Mouse (Mus musculus): ENCODE measurements around the gene Borcs5. TPM values are rescaled to one million over a fixed set of nuclear protein-coding genes. Genes with fewer than 3 reads are reported as not detected.

The Borcs5 gene
- polyA plus RNA-seq, 1 experiment, result 8.8 TPM

DNA sequence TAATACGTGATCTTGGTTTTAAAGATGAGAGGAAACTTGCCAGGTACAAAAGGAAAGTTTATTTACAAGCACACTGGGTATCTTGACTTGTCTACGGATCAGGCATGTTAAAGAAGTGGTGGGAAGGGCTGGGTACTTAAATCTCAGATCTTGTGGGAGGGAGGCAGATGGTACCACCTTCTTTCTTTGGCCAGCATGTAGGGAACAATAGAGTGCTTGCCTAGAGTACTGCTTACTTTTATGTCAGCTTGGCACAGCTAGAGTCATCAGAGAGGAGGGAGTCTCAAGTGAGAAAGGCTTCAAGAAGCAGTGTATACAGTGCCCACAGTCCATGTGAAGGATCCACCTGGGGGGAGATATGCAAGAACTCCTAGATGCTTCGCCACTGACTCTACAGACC, 34.1 kb upstream of the Borcs5 start:
- Histone ChIP-seq H3K4me3 (no peak overlapping the region), H3K36me3 (ENCODE audit: control insufficient read depth, insufficient read depth) (no peaks in the 10 kb centered on the region), H3K27me3 (ENCODE audit: control insufficient read depth, insufficient read depth, insufficient read length) (no peaks in the 10 kb centered on the region), H3K4me2 (ENCODE audit: low read depth) (no peak overlapping the region), H3ac (ENCODE audit: control insufficient read depth, insufficient read length) (no peak overlapping the region), H3K79me2 (ENCODE audit: control insufficient read depth, insufficient read depth) (no peaks in the 10 kb centered on the region)
- TF ChIP-seq SRF (IDR thresholded peaks at IDR 0.05; ENCODE audit: control insufficient read depth, insufficient read length, low read depth), result no peak
- no peak for TF ChIP-seq USF1 (IDR thresholded peaks at IDR 0.05; ENCODE audit: low read depth)
- TF ChIP-seq TCF12 (IDR thresholded peaks at IDR 0.05; ENCODE audit: insufficient read depth, poor library complexity, severe bottlenecking), result no peak
- no peak for TF ChIP-seq REST (IDR thresholded peaks at IDR 0.05; ENCODE audit: insufficient read depth, insufficient read length)
- TF ChIP-seq POLR2AphosphoS2 (IDR thresholded peaks at IDR 0.05; ENCODE audit: insufficient read length, low read depth), result no peak
- TF ChIP-seq MYOD1 (IDR thresholded peaks at IDR 0.05; ENCODE audit: control insufficient read depth in 1 of 3, insufficient read length in 2 of 3, low read depth in 2 of 3), result no peak
- TF ChIP-seq MAX (IDR thresholded peaks at IDR 0.05; ENCODE audit: low read depth), result no peak
- no peak for TF ChIP-seq E2F4 (IDR thresholded peaks at IDR 0.05; ENCODE audit: insufficient read depth)
- no peak for TF ChIP-seq MYOG (IDR thresholded peaks at IDR 0.05; ENCODE audit: control insufficient read depth in 1 of 3, insufficient read depth in 1 of 3, insufficient read length in 2 of 3, low read depth in 2 of 3)
- TF ChIP-seq POLR2A (IDR thresholded peaks at IDR 0.05; ENCODE audit: insufficient read length, low read depth), result no peak
- no peak for TF ChIP-seq CEBPB (IDR thresholded peaks at IDR 0.05; ENCODE audit: insufficient read depth, poor library complexity, severe bottlenecking)
- no peak for TF ChIP-seq TCF3 (IDR thresholded peaks at IDR 0.05; ENCODE audit: insufficient read length, low read depth)

DNA sequence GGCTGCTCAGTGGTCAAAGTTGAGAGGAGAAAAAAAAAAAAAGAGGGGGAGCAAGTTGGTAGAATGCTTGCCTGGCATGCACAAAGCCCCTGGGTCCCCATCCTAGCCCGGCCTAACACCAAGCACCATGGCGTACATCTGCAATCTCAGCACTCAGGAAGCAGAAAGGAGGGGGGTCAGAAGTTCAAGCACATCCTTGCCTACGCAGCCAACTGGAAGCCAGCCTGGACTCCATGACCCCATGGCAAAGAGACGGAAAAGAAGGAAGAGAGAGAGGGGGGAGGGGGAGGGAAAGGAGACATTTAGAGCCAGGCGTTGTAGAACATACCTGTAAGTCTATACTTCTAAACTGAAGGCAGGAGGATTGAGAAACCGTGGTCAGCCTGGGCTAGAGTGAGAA, 32.8 kb upstream of the Borcs5 start:
- TF ChIP-seq MAX (IDR thresholded peaks at IDR 0.05; ENCODE audit: low read depth) (no peak), TCF3 (IDR thresholded peaks at IDR 0.05; ENCODE audit: insufficient read length, low read depth) (no peak), SRF (IDR thresholded peaks at IDR 0.05; ENCODE audit: control insufficient read depth, insufficient read length, low read depth) (no peak), E2F4 (IDR thresholded peaks at IDR 0.05; ENCODE audit: insufficient read depth) (no peak), POLR2A (IDR thresholded peaks at IDR 0.05; ENCODE audit: insufficient read length, low read depth) (no peak), POLR2AphosphoS2 (IDR thresholded peaks at IDR 0.05; ENCODE audit: insufficient read length, low read depth) (no peak)
- H3K79me2 ChIP-seq (ENCODE audit: control insufficient read depth, insufficient read depth), result no peaks in the 10 kb centered on the region
- H3K27me3 ChIP-seq (ENCODE audit: control insufficient read depth, insufficient read depth, insufficient read length), result no peaks in the 10 kb centered on the region
- no peak overlapping the region for H3ac ChIP-seq (ENCODE audit: control insufficient read depth, insufficient read length)
- no peak overlapping the region for H3K4me2 ChIP-seq (ENCODE audit: low read depth)
- no peaks in the 10 kb centered on the region for H3K36me3 ChIP-seq (ENCODE audit: control insufficient read depth, insufficient read depth)
- no peak overlapping the region for H3K4me3 ChIP-seq

DNA sequence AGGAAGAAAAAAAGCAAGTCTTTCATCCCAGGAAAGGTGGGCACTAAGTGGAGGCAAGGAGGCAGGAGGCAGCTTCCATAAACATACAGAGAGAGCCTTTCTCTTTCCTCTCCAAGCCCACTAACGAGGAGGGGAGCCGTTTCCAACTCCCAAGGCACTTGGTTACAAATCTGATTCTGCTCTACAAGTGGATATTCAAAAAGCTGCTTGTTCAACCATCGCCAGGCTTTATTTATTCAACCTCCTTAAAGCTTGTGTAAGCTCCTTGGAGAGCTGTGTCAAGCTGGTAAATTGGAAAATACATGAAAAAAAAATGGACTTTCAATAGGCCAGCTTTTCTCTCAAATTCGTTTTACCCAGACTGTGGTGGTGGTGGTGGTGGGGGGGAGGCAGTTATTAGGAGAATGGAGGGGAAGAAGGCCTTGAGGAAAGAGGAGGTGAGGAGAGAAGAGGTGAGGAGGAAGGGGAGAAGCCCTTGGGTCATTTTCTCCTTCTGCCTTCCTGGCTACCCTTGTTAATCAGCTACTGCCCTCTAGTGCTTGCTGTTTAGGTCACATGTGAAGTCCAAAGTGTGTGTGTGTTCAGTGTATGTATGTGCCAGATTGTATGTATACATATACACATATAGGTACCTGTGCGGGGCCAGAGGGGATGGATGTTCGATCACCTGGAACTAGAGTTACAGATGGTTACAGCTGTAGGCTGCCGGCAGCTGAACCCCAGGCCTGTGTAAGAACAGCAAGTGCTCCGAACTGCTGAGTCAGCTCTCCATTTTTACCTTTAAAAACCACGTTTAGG, 32.2 kb upstream of the Borcs5 start:
- no peak overlapping the region for H3ac ChIP-seq (ENCODE audit: control insufficient read depth, insufficient read length)
- no peak overlapping the region for H3K4me3 ChIP-seq
- H3K79me2 ChIP-seq (ENCODE audit: control insufficient read depth, insufficient read depth), result no peaks in the 10 kb centered on the region
- no peaks in the 10 kb centered on the region for H3K36me3 ChIP-seq (ENCODE audit: control insufficient read depth, insufficient read depth)
- peak overlapping the region; percentile 64 for H3K4me2 ChIP-seq (ENCODE audit: low read depth)
- TF ChIP-seq MAX (IDR thresholded peaks at IDR 0.05; ENCODE audit: low read depth), result peak; percentile 39
- TF ChIP-seq USF1 (IDR thresholded peaks at IDR 0.05; ENCODE audit: low read depth), result peak; percentile 67
- TF ChIP-seq POLR2AphosphoS2 (IDR thresholded peaks at IDR 0.05; ENCODE audit: insufficient read length, low read depth), result no peak
- H3K27me3 ChIP-seq (ENCODE audit: control insufficient read depth, insufficient read depth, insufficient read length), result no peaks in the 10 kb centered on the region

DNA sequence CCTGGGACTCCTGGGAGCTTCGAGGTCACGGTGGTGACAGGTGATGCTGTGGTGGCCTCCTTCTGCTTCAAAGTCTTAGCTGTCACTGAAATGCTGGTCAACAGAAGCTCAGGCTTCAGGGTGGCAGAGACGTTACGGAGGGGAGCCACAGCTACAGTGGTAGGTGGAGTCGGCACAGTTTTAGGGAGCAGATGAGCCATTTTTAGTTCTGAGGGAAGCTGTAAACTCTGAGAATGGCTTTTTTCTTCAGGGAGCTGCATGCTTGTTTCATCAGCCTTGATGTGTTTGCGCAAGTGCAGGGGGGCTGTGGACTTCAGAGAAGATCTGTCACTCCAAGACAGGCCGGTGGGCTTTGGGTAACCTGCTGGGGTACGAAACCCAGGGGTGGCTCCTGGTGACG, 28.9 kb upstream of the Borcs5 start:
- Histone ChIP-seq H3ac (ENCODE audit: control insufficient read depth, insufficient read length) (no peak overlapping the region), H3K36me3 (ENCODE audit: control insufficient read depth, insufficient read depth) (no peaks in the 10 kb centered on the region), H3K27me3 (ENCODE audit: control insufficient read depth, insufficient read depth, insufficient read length) (no peaks in the 10 kb centered on the region), H3K4me2 (ENCODE audit: low read depth) (no peak overlapping the region), H3K79me2 (ENCODE audit: control insufficient read depth, insufficient read depth) (no peaks in the 10 kb centered on the region), H3K4me3 (no peak overlapping the region)
- no peak for TF ChIP-seq TCF12 (IDR thresholded peaks at IDR 0.05; ENCODE audit: insufficient read depth, poor library complexity, severe bottlenecking)
- no peak for TF ChIP-seq POLR2AphosphoS2 (IDR thresholded peaks at IDR 0.05; ENCODE audit: insufficient read length, low read depth)
- TF ChIP-seq TCF3 (IDR thresholded peaks at IDR 0.05; ENCODE audit: insufficient read length, low read depth), result no peak
- TF ChIP-seq REST (IDR thresholded peaks at IDR 0.05; ENCODE audit: insufficient read depth, insufficient read length), result no peak
- no peak for TF ChIP-seq E2F4 (IDR thresholded peaks at IDR 0.05; ENCODE audit: insufficient read depth)
- no peak for TF ChIP-seq MYOD1 (IDR thresholded peaks at IDR 0.05; ENCODE audit: control insufficient read depth in 1 of 3, insufficient read length in 2 of 3, low read depth in 2 of 3)
- no peak for TF ChIP-seq SRF (IDR thresholded peaks at IDR 0.05; ENCODE audit: control insufficient read depth, insufficient read length, low read depth)
- TF ChIP-seq MAX (IDR thresholded peaks at IDR 0.05; ENCODE audit: low read depth), result no peak
- no peak for TF ChIP-seq USF1 (IDR thresholded peaks at IDR 0.05; ENCODE audit: low read depth)
- TF ChIP-seq CEBPB (IDR thresholded peaks at IDR 0.05; ENCODE audit: insufficient read depth, poor library complexity, severe bottlenecking), result no peak
- TF ChIP-seq POLR2A (IDR thresholded peaks at IDR 0.05; ENCODE audit: insufficient read length, low read depth), result no peak
- TF ChIP-seq MYOG (IDR thresholded peaks at IDR 0.05; ENCODE audit: control insufficient read depth in 1 of 3, insufficient read depth in 1 of 3, insufficient read length in 2 of 3, low read depth in 2 of 3), result no peak

DNA sequence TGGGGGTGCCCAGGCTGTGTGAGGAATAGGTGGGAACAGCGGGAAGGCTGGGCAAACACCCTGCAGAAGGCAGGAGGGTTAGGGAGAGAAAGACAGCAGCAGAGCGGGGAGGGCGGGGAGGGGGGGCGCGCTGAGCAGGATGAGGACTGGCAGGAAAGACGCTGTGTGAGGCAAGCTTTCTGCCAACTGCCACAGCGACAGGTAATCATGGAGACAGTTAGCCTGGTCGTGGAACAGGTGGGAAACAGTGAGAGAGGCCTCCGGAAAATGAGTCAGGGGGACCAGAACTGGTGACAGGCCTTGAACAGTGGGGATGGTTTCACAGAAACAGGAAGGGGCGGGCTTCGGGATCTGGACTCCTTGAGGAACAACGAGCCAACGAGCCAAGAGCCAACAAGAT, 27.4 kb upstream of the Borcs5 start:
- H3ac ChIP-seq (ENCODE audit: control insufficient read depth, insufficient read length), result no peak overlapping the region
- no peak overlapping the region for H3K4me3 ChIP-seq
- H3K36me3 ChIP-seq (ENCODE audit: control insufficient read depth, insufficient read depth), result no peaks in the 10 kb centered on the region
- TF ChIP-seq POLR2A (IDR thresholded peaks at IDR 0.05; ENCODE audit: insufficient read length, low read depth) (no peak), REST (IDR thresholded peaks at IDR 0.05; ENCODE audit: insufficient read depth, insufficient read length) (no peak), POLR2AphosphoS2 (IDR thresholded peaks at IDR 0.05; ENCODE audit: insufficient read length, low read depth) (no peak), TCF3 (IDR thresholded peaks at IDR 0.05; ENCODE audit: insufficient read length, low read depth) (no peak), USF1 (IDR thresholded peaks at IDR 0.05; ENCODE audit: low read depth) (no peak), MYOD1 (IDR thresholded peaks at IDR 0.05; ENCODE audit: control insufficient read depth in 1 of 3, insufficient read length in 2 of 3, low read depth in 2 of 3) (no peak), SRF (IDR thresholded peaks at IDR 0.05; ENCODE audit: control insufficient read depth, insufficient read length, low read depth) (no peak), MAX (IDR thresholded peaks at IDR 0.05; ENCODE audit: low read depth) (no peak)
- H3K79me2 ChIP-seq (ENCODE audit: control insufficient read depth, insufficient read depth), result no peaks in the 10 kb centered on the region
- no peak overlapping the region for H3K4me2 ChIP-seq (ENCODE audit: low read depth)
- H3K27me3 ChIP-seq (ENCODE audit: control insufficient read depth, insufficient read depth, insufficient read length), result no peaks in the 10 kb centered on the region

Measured in myocyte (in vitro differentiated cells).